Mouse (Mus musculus) G1E (cell line): ENCODE measurements around the gene Mrps27. TPM values are rescaled to one million over a fixed set of nuclear protein-coding genes. Genes with fewer than 3 reads are reported as not detected.

Experiments
- ATAC-seq: 2 replicates; pipeline ENCODE4 v1.8.0; 2016; ENCODE audit warnings: mild to moderate bottlenecking; ENCODE audit not compliant: insufficient number of reproducible peaks, poor library complexity, low FRiP score, severe bottlenecking; ENCODE audit errors: extremely low read depth
- DNase-seq: peaks from one replicate; pipeline ENCODE4 v3.0.0; 2012; ENCODE audit warnings: low spot score
- H3K27me3 ChIP-seq: 2 replicates; pipeline ENCODE4 v1.6.1; 2012; ENCODE audit warnings: mild to moderate bottlenecking, low read length, inconsistent platforms; ENCODE audit not compliant: insufficient read depth
- H3K36me3 ChIP-seq: replicated peaks from 2 replicates; pipeline ENCODE3; 2012; ENCODE audit warnings: mild to moderate bottlenecking, inconsistent platforms
- H3K4me1 ChIP-seq: 2 replicates; pipeline ENCODE4 v1.6.1; 2012; ENCODE audit warnings: low read depth, low read length, inconsistent platforms, mixed read lengths; ENCODE audit not compliant: insufficient read depth
- H3K4me3 ChIP-seq: 2 replicates; pipeline ENCODE4 v1.5.1; 2012; ENCODE audit warnings: low read depth, mild to moderate bottlenecking, inconsistent platforms, low read length, moderate library complexity, mixed read lengths
- H3K9me3 ChIP-seq: replicated peaks from 2 replicates; pipeline ENCODE4 v1.6.1; 2012; ENCODE audit warnings: inconsistent platforms
- CTCF ChIP-seq: IDR thresholded peaks from 2 replicates; pipeline ENCODE4 v1.5.1; 2012; ENCODE audit warnings: low read depth, low read length, inconsistent platforms, mixed read lengths
- GATA1 ChIP-seq: IDR thresholded peaks from 2 replicates; pipeline ENCODE4 v1.6.1; 2012; ENCODE audit warnings: borderline replicate concordance, low read length, inconsistent platforms, mixed read lengths
- GATA2 ChIP-seq: IDR thresholded peaks from 2 replicates; pipeline ENCODE4 v1.6.1; 2012; ENCODE audit warnings: low read depth, low read length, inconsistent platforms, borderline replicate concordance
- POLR2AphosphoS5 ChIP-seq: IDR thresholded peaks from 2 replicates; pipeline ENCODE4 v1.6.1; 2012; ENCODE audit warnings: low read depth, low read length, inconsistent platforms; ENCODE audit not compliant: insufficient replicate concordance
- TAL1 ChIP-seq: conservative IDR thresholded peaks from 2 replicates; pipeline ENCODE4 v1.6.1; 2012; ENCODE audit warnings: low read depth, low read length, inconsistent platforms, mixed read lengths
- polyA plus RNA-seq: library from polyadenylated mRNA; stranded (reverse); fragments of >175 nt; gene quantifications from 2 replicates; pipeline ENCODE4 v1.2.3, GENCODE M21; 2012
- total RNA-seq, 2 experiments: library from RNA; stranded (forward) in 1 of 2; stranded (reverse) in 1 of 2; fragments of 200-1000 nt in 1 of 2; fragments of >200 nt in 1 of 2; fragmentation: Nextera tagmentation in 1 of 2; gene quantifications; 2 replicates each; pipeline ENCODE4 v1.2.3; 2014 to 2017

Gene Mrps27
- total and polyA plus RNA-seq, 3 experiments: 14.5 to 26.1 (median 18.4) TPM

- peaks cover 22% of the 10 kb centered on the region for H3K27me3 ChIP-seq
- no peaks in the 10 kb centered on the region for H3K4me1 ChIP-seq
- no peaks in the 10 kb centered on the region for H3K9me3 ChIP-seq
- H3K4me3 ChIP-seq: no peak overlapping the region
- DNase-seq (no peak), ATAC-seq (no peak)
- TF ChIP-seq POLR2AphosphoS5: no peak
- TF ChIP-seq TAL1: no peak
- TF ChIP-seq GATA1: no peak
- TF ChIP-seq GATA2: no peak
- no peak for TF ChIP-seq CTCF
- H3K36me3 ChIP-seq: no peaks in the 10 kb centered on the region
These were observed 103.0 kb downstream of the Mrps27 start for GRCm38 (mm10) chr13:99447403-99448199.

DNA sequence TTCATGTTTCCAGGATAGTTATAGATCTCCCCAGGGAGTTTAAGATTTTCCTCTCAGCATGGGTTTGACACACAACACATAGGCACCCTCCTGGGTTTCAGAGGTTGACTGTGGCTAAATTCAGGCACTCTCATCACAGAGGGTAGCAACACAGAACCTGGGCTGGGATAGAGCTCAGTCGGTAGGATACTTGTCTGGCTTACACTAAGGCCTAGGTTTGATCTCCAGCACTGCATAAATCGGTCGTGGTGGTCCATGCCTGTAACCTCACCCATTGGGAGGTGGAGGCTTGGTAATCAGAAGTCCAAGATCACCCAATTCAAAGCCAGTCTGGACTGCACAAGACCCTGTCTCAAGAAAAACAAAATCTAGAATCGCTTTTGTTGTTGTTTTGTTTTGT lies 103.7 kb downstream of the Mrps27 start:
- Histone ChIP-seq H3K9me3 (no peaks in the 10 kb centered on the region), H3K4me1 (no peaks in the 10 kb centered on the region), H3K4me3 (no peak overlapping the region), H3K36me3 (no peaks in the 10 kb centered on the region), H3K27me3 (peaks cover 22% of the 10 kb centered on the region)
- DNase-seq: no peak
- TF ChIP-seq GATA1: no peak
- no peak for TF ChIP-seq TAL1
- TF ChIP-seq POLR2AphosphoS5: no peak
- TF ChIP-seq CTCF: no peak
- no peak for TF ChIP-seq GATA2
- ATAC-seq: no peak

DNA sequence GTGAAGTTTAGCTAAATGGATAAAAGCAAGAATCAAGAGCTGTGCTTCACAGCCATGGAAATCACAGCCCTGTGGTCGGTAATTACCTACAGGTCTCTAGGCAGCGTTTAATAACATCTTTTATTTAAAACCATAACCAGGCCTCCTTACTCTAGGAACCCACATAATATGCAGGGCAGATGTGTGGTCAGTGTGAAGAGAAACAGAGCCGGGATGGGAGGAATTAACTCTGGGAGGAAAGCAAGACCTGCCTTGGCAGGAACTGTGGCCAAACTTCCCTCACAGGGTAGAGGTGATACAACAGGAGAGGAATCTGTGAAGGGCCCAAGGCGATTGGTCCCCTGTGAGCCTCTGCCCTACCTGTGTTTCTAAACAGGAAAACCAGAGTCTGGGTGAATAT lies 105.0 kb downstream of the Mrps27 start:
- TF ChIP-seq GATA1 (no peak), TAL1 (no peak), CTCF (no peak), GATA2 (no peak), POLR2AphosphoS5 (no peak)
- ATAC-seq: no peak

GRCm38 (mm10) chr13:99450766-99451165 lies 106.2 kb downstream of the Mrps27 start:
- TF ChIP-seq GATA1: no peak
- TF ChIP-seq TAL1: no peak
- TF ChIP-seq CTCF: no peak
- no peak for TF ChIP-seq POLR2AphosphoS5
- no peak for TF ChIP-seq GATA2
- Histone ChIP-seq H3K4me3 (no peak overlapping the region), H3K9me3 (no peaks in the 10 kb centered on the region), H3K27me3 (peaks cover 13% of the 10 kb centered on the region), H3K36me3 (no peaks in the 10 kb centered on the region), H3K4me1 (no peaks in the 10 kb centered on the region)
- ATAC-seq (no peak), DNase-seq (no peak)

More for the DNA sequence above, 105.0 kb downstream of the Mrps27 start:
- Histone ChIP-seq H3K4me3 (no peak overlapping the region), H3K4me1 (no peaks in the 10 kb centered on the region), H3K9me3 (no peaks in the 10 kb centered on the region), H3K36me3 (no peaks in the 10 kb centered on the region), H3K27me3 (peaks cover 18% of the 10 kb centered on the region)
- DNase-seq: no peak

GRCm38 (mm10) chr13:99451276-99451675 lies 106.7 kb downstream of the Mrps27 start:
- TF ChIP-seq POLR2AphosphoS5 (no peak), TAL1 (no peak), GATA1 (no peak), GATA2 (no peak), CTCF (no peak)
- Histone ChIP-seq H3K4me3 (no peak overlapping the region), H3K9me3 (no peaks in the 10 kb centered on the region), H3K36me3 (no peaks in the 10 kb centered on the region), H3K27me3 (peaks cover 13% of the 10 kb centered on the region), H3K4me1 (no peaks in the 10 kb centered on the region)
- ATAC-seq (no peak), DNase-seq (no peak)

DNA sequence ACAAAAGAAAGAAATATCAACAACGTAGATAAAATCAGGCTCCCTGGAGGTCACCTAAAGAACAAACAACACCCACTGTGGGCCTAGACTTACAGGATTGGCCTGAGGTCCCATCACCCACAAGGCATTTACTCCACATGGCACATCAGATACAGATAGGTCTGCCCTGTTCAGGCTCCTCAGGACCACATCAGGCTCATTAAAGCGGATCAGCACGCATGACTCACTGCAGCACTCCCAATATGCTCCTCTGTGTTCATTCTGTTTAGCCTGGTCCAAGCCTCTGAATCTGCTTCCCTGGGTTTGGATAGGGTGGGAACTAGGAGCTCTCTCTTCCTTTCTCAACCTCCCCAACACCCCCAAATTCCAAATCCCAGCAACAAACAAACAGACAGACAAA lies 107.9 kb downstream of the Mrps27 start:
- ATAC-seq: no peak
- no peaks in the 10 kb centered on the region for H3K9me3 ChIP-seq

More for the DNA sequence above, 107.9 kb downstream of the Mrps27 start:
- no peaks in the 10 kb centered on the region for H3K36me3 ChIP-seq
- TF ChIP-seq CTCF (no peak), POLR2AphosphoS5 (no peak), GATA2 (no peak), GATA1 (no peak), TAL1 (no peak)
- no peak for DNase-seq
- no peaks in the 10 kb centered on the region for H3K4me1 ChIP-seq
- H3K4me3 ChIP-seq: no peak overlapping the region
- peaks cover 7% of the 10 kb centered on the region for H3K27me3 ChIP-seq
